Mouse (Mus musculus) regulatory T cell (primary cell): ENCODE measurements around the gene Olfr568.

ENCODE experiments used
- in situ Hi-C: fragments of 300-600 bp; cut with MboI, MseI; formaldehyde crosslinking; loops from one replicate; pipeline ENCODE4 v1.15.1; 2025; ENCODE audit warnings: high pct_unique_total_duplicates

The Olfr568 gene

GRCm38 (mm10) chr7:102876822-102877221 lies at the start of gene Olfr568:
Gene Olfr568 (plus strand): TSS chr7:102877122.
- in situ Hi-C loops = no loop called here

- in situ Hi-C loops = no loop called here
Observed at GRCm38 (mm10) chr7:102855807-102856206, 21.1 kb upstream of the Olfr568 start.

- in situ Hi-C loops = no loop called here
Observed at GRCm38 (mm10) chr7:102858665-102859064, 18.3 kb upstream of the Olfr568 start, which contains the start of gene Olfr566. Gene Olfr566 (minus strand): TSS chr7:102858765.

- in situ Hi-C loops = no loop called here
Observed at GRCm38 (mm10) chr7:102890782-102891181, 13.9 kb downstream of the Olfr568 start, which contains the start of gene Olfr569. Gene Olfr569 (minus strand): TSS chr7:102890882.

GRCm38 (mm10) chr7:102915261-102915660 lies 38.3 kb downstream of the Olfr568 start:
- in situ Hi-C loops = no loop called here

GRCm38 (mm10) chr7:102916405-102916804 lies 39.5 kb downstream of the Olfr568 start:
- in situ Hi-C loops = no loop called here

- in situ Hi-C loops = no loop called here
Observed at GRCm38 (mm10) chr7:102917032-102917875, 40.3 kb downstream of the Olfr568 start, which contains the start of gene Olfr571. Gene Olfr571 (minus strand): TSS chr7:102917536.

GRCm38 (mm10) chr7:102919632-102920031 lies 42.7 kb downstream of the Olfr568 start:
- in situ Hi-C loops = loop anchor here (5.0 kb wide), 2 partner anchors 222 to 407 kb away; partner anchors contain the start of gene Olfr557

- in situ Hi-C loops = loop anchor here (5.0 kb wide), 2 partner anchors 227 to 412 kb away; partner anchors contain the start of gene Olfr557
Observed at GRCm38 (mm10) chr7:102924109-102924508, 47.2 kb downstream of the Olfr568 start, which contains the start of gene Olfr572. Gene Olfr572 (plus strand): TSS chr7:102924409.

GRCm38 (mm10) chr7:102927105-102927504 lies 50.2 kb downstream of the Olfr568 start:
- in situ Hi-C loops = no loop called here
